ENCODE assay signal across 8 mouse cellular contexts in the genomic region with DNA sequence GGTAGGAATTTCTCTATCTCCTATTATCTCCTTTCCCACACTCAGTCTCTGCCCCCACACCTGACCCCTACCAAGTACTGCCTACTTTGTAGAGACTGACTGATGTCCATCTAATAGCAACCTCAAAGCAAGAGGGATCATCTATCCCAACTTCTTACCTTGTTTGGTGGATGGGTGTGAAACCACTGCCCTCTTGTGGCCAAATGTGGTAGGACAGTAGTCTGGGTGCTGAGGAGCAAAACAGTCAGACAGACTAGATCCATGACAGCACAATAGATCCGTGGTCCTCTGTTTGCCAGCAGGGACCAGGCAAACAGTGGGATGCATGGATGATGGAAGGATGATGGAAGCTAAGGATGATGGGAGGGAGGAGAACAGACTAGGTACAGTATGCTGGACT. TPM values are rescaled to one million over a fixed set of nuclear protein-coding genes. Genes with fewer than 3 reads are reported as not detected.
A peak's percentile ranks its signal among the peaks of the same experiment; 100 is the strongest.
DNase-seq lines count a peak whose midpoint lies in the region; ATAC-seq lines count a peak whose summit lies in the region.

No protein-coding gene starts in this region.

- no peaks in the 10 kb centered on the region for H3K9me3 ChIP-seq in forebrain, embryonic 14.5 days (replicated peaks; ENCODE audit: control insufficient read depth, low read length)
- no peaks in the 10 kb centered on the region for H3K9me3 ChIP-seq in midbrain, embryonic 10.5 days (replicated peaks)

- H3K4me1 ChIP-seq in forebrain, embryonic 14.5 days (ENCODE audit: control insufficient read depth, insufficient read depth, low read length): no peaks in the 10 kb centered on the region
- H3K4me1 ChIP-seq in midbrain, embryonic 10.5 days: peaks cover 8% of the 10 kb centered on the region; the same call in 1 of the 2 replicates

- no peak overlapping the region for H3K4me3 ChIP-seq in forebrain, embryonic 14.5 days (ENCODE audit: low read depth, low read length)
- H3K4me3 ChIP-seq in midbrain, embryonic 10.5 days: no peak overlapping the region

- no peaks in the 10 kb centered on the region for H3K27me3 ChIP-seq in forebrain, embryonic 14.5 days (replicated peaks; ENCODE audit: control insufficient read depth, insufficient read depth, low read length)
- H3K27me3 ChIP-seq in midbrain, embryonic 10.5 days (ENCODE audit: low read depth, poor library complexity, severe bottlenecking): 0 out of 2 replicates have a peak, but pooled peaks cover 5% of the 10 kb centered on the region

- H3K4me2 ChIP-seq in forebrain, embryonic 14.5 days (ENCODE audit: low read length): no peak overlapping the region

- peak; percentile 61 for ATAC-seq in forebrain, embryonic 14.5 days

- H3K9ac ChIP-seq in forebrain, embryonic 14.5 days (ENCODE audit: low read length): no peak overlapping the region

- WGBS in forebrain, embryonic 14.5 days: 3% methylated on average over 1 of the region's 1 CpGs
- 16% methylated on average over 1 of the region's 1 CpGs for WGBS in midbrain, embryonic 10.5 days

- no peaks in the 10 kb centered on the region for H3K36me3 ChIP-seq in forebrain, embryonic 14.5 days (ENCODE audit: control insufficient read depth, insufficient read depth, low read length)
- no peaks in the 10 kb centered on the region for H3K36me3 ChIP-seq in midbrain, embryonic 10.5 days

- DNase-seq in cerebellum, adult 11 months: peak; percentile 47
- DNase-seq in cerebellum, adult 11-12 months: no peak
- peak; percentile 63 to 65 for DNase-seq in CD8-positive naive resting alpha-beta T cell, adult 2 months (ENCODE audit: low read depth in 2 of 2, low spot score in 2 of 2)
- DNase-seq in c-Kit-positive CD71-negative TER-119-negative erythroid progenitor cells, embryonic 14.5 days (ENCODE audit: low read depth): peak; percentile 85
- DNase-seq in forebrain, embryonic 14.5 days (ENCODE audit: low spot score): peak; percentile 81
- DNase-seq in kidney, postnatal 4 days: peak; percentile 78 to 79
- peak; percentile 84 for DNase-seq in midbrain, embryonic 10.5 days (ENCODE audit: low spot score)
- peak; percentile 77 for DNase-seq in spleen, adult 12 weeks (ENCODE audit: low spot score)

- H3K27ac ChIP-seq in forebrain, embryonic 14.5 days (ENCODE audit: low read depth, low read length): no peak overlapping the region
- no peak overlapping the region for H3K27ac ChIP-seq in midbrain, embryonic 10.5 days (replicated peaks)

RNA-seq across cellular contexts. Expression of gene Ptpn7, which starts 4.0 kb away (rescaled TPM):
- 0.32 and 0.57 TPM in 2 replicates for polyA plus RNA-seq in forebrain, embryonic 14.5 days (2014; fragmentation: Nextera tagmentation; extraction: Ambion mirVana)
- 1.3 and 2.4 TPM in 2 replicates for polyA plus RNA-seq in midbrain, embryonic 10.5 days (2016; fragmentation: Nextera tagmentation; extraction: Ambion mirVana)

RNA-seq across cellular contexts. Expression of gene Arl8a, which starts 10.1 kb away (rescaled TPM):
- 213 and 251 TPM in 2 replicates for polyA plus RNA-seq in forebrain, embryonic 14.5 days (2014; fragmentation: Nextera tagmentation; extraction: Ambion mirVana)
- 46.5 and 67.6 TPM in 2 replicates for polyA plus RNA-seq in midbrain, embryonic 10.5 days (2016; fragmentation: Nextera tagmentation; extraction: Ambion mirVana)

RNA-seq across cellular contexts. Expression of gene Gpr37l1, which starts 31.0 kb away (rescaled TPM):
- polyA plus RNA-seq in forebrain, embryonic 14.5 days (2014; fragmentation: Nextera tagmentation; extraction: Ambion mirVana): 0.24 and 0.33 TPM in 2 replicates
- not detected in 2 replicates for polyA plus RNA-seq in midbrain, embryonic 10.5 days (2016; fragmentation: Nextera tagmentation; extraction: Ambion mirVana)

RNA-seq across cellular contexts. Expression of gene Lgr6, which starts 31.4 kb away (rescaled TPM):
- 0.48 TPM in 2 replicates for polyA plus RNA-seq in forebrain, embryonic 14.5 days (2014; fragmentation: Nextera tagmentation; extraction: Ambion mirVana)
- 0.06 and 0.17 TPM in 2 replicates for polyA plus RNA-seq in midbrain, embryonic 10.5 days (2016; fragmentation: Nextera tagmentation; extraction: Ambion mirVana)
